Mouse (Mus musculus): Measurements from ENCODE around the gene Iqsec2. TPM values are rescaled to one million over a fixed set of nuclear protein-coding genes. Genes with fewer than 3 reads are reported as not detected.
"Not testable (repeated sequence)": the region's sequence is repeated elsewhere in the genome, so short reads cannot be mapped to it uniquely, and the experiment has no call there.

Gene Iqsec2
- polyA plus RNA-seq, 1 experiment, result 27.4 TPM

- peak within 1 kb of the TSS; percentile 77 for H3K4me3 ChIP-seq (replicated peaks; ENCODE audit: extremely low read depth, low read depth, low read length)
- whole genome bisulfite sequencing, result under 1% methylated on average over 69 of the region's 69 CpGs
- DNase-seq, result peak; percentile 76
- no peaks in the 10 kb centered on the region; the same call in 1 of the 2 replicates for H3K4me1 ChIP-seq (ENCODE audit: control insufficient read depth, insufficient read depth, low read length)
- no peak for TF ChIP-seq CTCF (IDR thresholded peaks at IDR 0.05; ENCODE audit: insufficient read depth, low read length)
- peak; percentile 78; the same call in 1 of the 2 replicates for TF ChIP-seq POLR2A (IDR thresholded peaks at IDR 0.05; ENCODE audit: borderline replicate concordance, extremely low read depth, low read depth, low read length)
These were observed 89.0 kb downstream of the Iqsec2 start, which contains the start of gene Kdm5c for GRCm38 (mm10) chrX:152232781-152233763. Gene Kdm5c (plus strand): TSS chrX:152233020.

- Histone ChIP-seq H3K4me1 (ENCODE audit: control insufficient read depth, insufficient read depth, low read length) (no peaks in the 10 kb centered on the region; the same call in 1 of the 2 replicates), H3K4me3 (replicated peaks; ENCODE audit: extremely low read depth, low read depth, low read length) (peak overlapping the region; percentile 77)
- DNase-seq, result no peak
- TF ChIP-seq CTCF (IDR thresholded peaks at IDR 0.05; ENCODE audit: insufficient read depth, low read length), result no peak
- no peak for TF ChIP-seq POLR2A (IDR thresholded peaks at IDR 0.05; ENCODE audit: borderline replicate concordance, extremely low read depth, low read depth, low read length)
- 14% methylated on average over 3 of the region's 3 CpGs for WGBS
These were observed 90.1 kb downstream of the Iqsec2 start for GRCm38 (mm10) chrX:152234125-152234524.

- TF ChIP-seq POLR2A (IDR thresholded peaks at IDR 0.05; ENCODE audit: borderline replicate concordance, extremely low read depth, low read depth, low read length), result no peak
- no peak for TF ChIP-seq CTCF (IDR thresholded peaks at IDR 0.05; ENCODE audit: insufficient read depth, low read length)
- WGBS, result 55% methylated on average over 2 of the region's 2 CpGs
- no peak for DNase-seq
- no peak overlapping the region for H3K4me3 ChIP-seq (replicated peaks; ENCODE audit: extremely low read depth, low read depth, low read length)
- no peaks in the 10 kb centered on the region; the same call in 1 of the 2 replicates for H3K4me1 ChIP-seq (ENCODE audit: control insufficient read depth, insufficient read depth, low read length)
These were observed 91.7 kb downstream of the Iqsec2 start for GRCm38 (mm10) chrX:152235758-152236157.

- WGBS, result 79% methylated on average over 6 of the region's 6 CpGs
- not testable (repeated sequence) for DNase-seq; H3K4me1 ChIP-seq (ENCODE audit: control insufficient read depth, insufficient read depth, low read length); H3K4me3 ChIP-seq (replicated peaks; ENCODE audit: extremely low read depth, low read depth, low read length)
These were observed 99.1 kb downstream of the Iqsec2 start for GRCm38 (mm10) chrX:152243140-152243539.

GRCm38 (mm10) chrX:152244492-152245189, 100.6 kb downstream of the Iqsec2 start:
- no peak for DNase-seq
- no peak overlapping the region for H3K4me3 ChIP-seq (replicated peaks; ENCODE audit: extremely low read depth, low read depth, low read length)
- H3K4me1 ChIP-seq (ENCODE audit: control insufficient read depth, insufficient read depth, low read length), result no peaks in the 10 kb centered on the region
- 97% methylated on average over 2 of the region's 2 CpGs for WGBS
- TF ChIP-seq POLR2A (IDR thresholded peaks at IDR 0.05; ENCODE audit: borderline replicate concordance, extremely low read depth, low read depth, low read length), result no peak
- TF ChIP-seq CTCF (IDR thresholded peaks at IDR 0.05; ENCODE audit: insufficient read depth, low read length), result no peak

GRCm38 (mm10) chrX:152271189-152271588, 127.1 kb downstream of the Iqsec2 start:
- DNase-seq, result no peak
- H3K4me3 ChIP-seq (replicated peaks; ENCODE audit: extremely low read depth, low read depth, low read length), result no peak overlapping the region
- TF ChIP-seq CTCF (IDR thresholded peaks at IDR 0.05; ENCODE audit: insufficient read depth, low read length), result no peak
- TF ChIP-seq POLR2A (IDR thresholded peaks at IDR 0.05; ENCODE audit: borderline replicate concordance, extremely low read depth, low read depth, low read length), result no peak
- H3K4me1 ChIP-seq (ENCODE audit: control insufficient read depth, insufficient read depth, low read length), result no peaks in the 10 kb centered on the region
- 91% methylated on average over 11 of the region's 11 CpGs for WGBS

Other genes with a start within 250 kb of the Iqsec2 start
- 36.1 and 51.2 TPM in 2 replicates for gene Hsd17b10, start 142.4 kb upstream of the Iqsec2 start, polyA plus RNA-seq (2012; rRNA removed)
- gene Ribc1, start 128.0 kb upstream of the Iqsec2 start, polyA plus RNA-seq (2012; rRNA removed), result 0.59 and 1.1 TPM in 2 replicates
- 15.3 and 22.4 TPM in 2 replicates for gene Smc1a, start 127.8 kb upstream of the Iqsec2 start, polyA plus RNA-seq (2012; rRNA removed)
- gene Kdm5c, start 88.8 kb downstream of the Iqsec2 start, polyA plus RNA-seq (2012; rRNA removed), result 46.4 and 49.9 TPM in 2 replicates
- 6.2 and 8.0 TPM in 2 replicates for gene Kantr, start 183.2 kb downstream of the Iqsec2 start, polyA plus RNA-seq (2012; rRNA removed)
- 26.9 and 34.2 TPM in 2 replicates for gene Tspyl2, start 198.2 kb downstream of the Iqsec2 start, polyA plus RNA-seq (2012; rRNA removed)
- gene Gpr173, start 224.4 kb downstream of the Iqsec2 start, polyA plus RNA-seq (2012; rRNA removed), result 2.4 and 2.8 TPM in 2 replicates

Data from lung, adult 2 months (tissue).